Mouse (Mus musculus) T-cell, adult 2 months (primary cell): ENCODE data around the gene Spg7.

Source experiments
- DNase-seq: peaks from one replicate; pipeline ENCODE4 v3.0.0; 2022; ENCODE audit warnings: low spot score

Spg7 gene

GRCm38 (mm10) chr8:123097786-123098584 is 35.2 kb downstream of the Spg7 start:
- peak; percentile 43 for DNase-seq

DNA sequence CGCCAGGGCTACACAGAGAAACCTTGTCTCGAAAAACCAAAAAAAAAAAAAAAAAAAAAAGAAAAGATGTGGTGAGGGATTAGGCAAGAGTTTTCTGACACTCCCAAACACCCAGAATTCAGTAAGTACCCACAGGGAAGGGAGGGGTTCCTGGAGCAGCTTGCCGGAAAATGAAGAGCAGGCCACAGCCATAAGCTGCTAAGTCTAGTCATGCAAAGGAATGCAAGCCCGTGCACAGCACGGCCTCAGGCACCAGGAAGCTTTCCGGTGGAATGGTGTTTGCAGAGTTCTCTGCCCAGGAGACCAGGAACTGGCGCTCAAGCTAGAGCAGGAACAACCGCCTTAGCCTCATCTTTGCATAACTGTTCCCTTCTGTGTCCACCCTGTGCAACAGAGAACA is 37.5 kb downstream of the Spg7 start:
- DNase-seq: no peak

- DNase-seq: no peak
Observed at GRCm38 (mm10) chr8:123101244-123101643, 38.5 kb downstream of the Spg7 start.

GRCm38 (mm10) chr8:123101735-123102685 is 39.3 kb downstream of the Spg7 start, which contains the start of gene Rpl13:
Rpl13 (plus strand) TSS chr8:123102350.
- peak; percentile 86 for DNase-seq

GRCm38 (mm10) chr8:123102855-123103254 is 40.1 kb downstream of the Spg7 start:
- peak; percentile 13 for DNase-seq

- no peak for DNase-seq
Observed at GRCm38 (mm10) chr8:123103285-123103684, 40.5 kb downstream of the Spg7 start.

DNA sequence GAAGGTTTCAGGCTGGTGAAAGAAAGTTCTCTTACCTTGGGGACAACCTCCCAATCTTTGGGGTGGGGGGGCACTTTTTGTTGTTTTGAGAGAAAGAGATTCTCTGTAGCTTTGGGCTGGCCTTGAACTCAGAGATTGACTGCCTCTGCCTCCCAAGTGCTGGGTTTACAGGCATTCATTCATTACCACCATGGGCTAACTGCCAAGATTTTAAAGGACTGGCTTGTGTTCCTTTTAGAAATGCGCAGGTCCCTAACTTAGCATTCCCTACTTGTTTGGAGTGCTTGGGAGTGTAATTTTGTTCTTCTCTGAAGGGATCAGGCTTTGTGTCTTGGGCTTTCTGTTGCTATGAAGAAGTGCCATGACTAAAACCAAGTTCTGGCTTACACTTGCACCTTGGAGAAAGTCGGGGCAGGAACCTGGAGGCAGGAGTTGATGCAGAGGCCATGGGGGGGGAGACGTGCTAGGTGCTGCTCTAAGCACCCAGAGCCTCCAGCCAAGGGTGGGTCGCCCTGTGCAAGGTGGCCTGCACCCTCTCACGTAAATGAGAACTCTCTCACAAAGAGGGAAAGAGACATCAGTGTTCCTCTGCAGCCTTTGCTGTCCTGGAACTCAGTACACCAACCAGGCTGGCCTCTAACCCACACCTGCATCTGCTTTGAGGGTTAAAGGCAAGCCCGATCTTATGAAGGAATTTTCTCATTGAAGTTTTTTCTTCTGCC is 41.5 kb downstream of the Spg7 start:
- no peak for DNase-seq

DNA sequence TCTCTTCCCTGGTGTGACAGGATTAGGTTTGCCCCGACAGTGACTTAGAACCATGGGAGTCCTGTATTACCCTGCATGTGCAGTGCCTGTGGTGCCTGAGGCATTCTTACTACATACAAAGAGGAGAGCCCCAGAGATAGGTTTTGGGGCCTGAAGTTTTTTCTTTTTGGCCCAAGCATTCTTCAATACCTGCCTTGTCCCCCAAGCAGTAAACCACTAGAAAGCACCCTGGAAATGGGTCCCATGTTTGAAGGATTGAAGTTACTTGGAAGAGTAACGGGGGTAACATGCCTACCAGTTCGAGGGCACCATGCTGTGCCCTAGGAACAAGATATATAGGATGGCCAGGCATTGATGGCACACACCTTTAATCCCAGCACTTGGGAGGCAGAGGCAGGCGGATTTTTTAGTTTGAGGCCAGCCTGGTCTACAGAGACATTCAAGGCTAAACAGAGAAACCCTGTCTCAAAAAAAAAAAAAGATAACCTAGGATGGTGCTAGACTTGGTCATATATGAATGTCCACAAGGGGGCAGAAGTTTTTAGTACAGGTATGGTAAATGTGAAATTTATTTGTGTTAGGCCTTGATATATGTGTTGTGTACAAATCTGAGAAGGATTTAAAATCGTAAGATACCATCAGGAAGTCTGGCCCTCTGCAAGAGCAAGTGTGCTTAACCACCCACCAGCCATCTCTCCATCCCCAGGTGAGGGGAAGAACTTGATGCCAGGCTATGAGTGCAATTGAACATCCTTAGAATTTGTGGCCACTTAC is 43.0 kb downstream of the Spg7 start:
- DNase-seq: peak; percentile 24

- DNase-seq: peak; percentile 31
Observed at GRCm38 (mm10) chr8:123106531-123106930, 43.8 kb downstream of the Spg7 start.

DNA sequence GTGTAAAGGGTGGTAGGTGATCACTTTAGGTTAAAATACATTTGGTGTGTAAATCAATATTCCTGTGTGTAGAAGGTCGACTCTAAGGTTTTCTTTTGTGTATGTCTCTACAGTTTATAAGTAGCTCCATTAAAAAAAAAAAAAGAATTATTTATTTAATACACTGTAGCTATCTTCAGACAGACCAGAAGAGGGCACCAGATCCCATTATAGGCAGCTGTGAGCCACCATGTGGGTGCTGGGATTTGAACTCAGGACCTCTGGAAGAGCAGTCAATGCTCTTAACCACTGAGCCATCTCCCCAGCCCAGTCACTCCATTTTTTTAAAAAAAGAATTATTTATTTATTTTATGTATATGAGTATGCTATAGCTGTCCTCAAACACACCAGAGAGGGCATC is 45.3 kb downstream of the Spg7 start:
- DNase-seq: no peak

DNA sequence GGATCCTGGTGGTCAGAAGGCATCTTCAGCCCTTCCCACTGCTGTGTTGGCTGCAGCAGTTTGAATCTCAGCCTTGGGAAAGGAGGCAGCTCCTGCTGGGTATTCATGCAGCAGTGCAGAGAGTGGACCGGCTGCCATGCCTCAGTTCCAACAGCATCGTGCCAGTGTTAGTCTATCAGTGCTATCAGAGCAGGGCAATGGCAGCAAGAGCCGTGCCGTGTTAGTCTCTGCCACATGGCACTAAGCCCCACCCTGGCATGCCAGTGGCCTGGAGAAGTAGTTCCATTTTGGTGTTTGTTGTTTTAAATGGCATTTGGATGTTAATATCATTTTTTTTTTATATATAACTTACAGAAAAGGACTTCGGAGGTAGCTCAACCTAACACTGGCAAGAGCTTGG is 46.2 kb downstream of the Spg7 start:
- no peak for DNase-seq

GRCm38 (mm10) chr8:123110649-123111048 is 47.9 kb downstream of the Spg7 start:
- peak; percentile 58 for DNase-seq

DNA sequence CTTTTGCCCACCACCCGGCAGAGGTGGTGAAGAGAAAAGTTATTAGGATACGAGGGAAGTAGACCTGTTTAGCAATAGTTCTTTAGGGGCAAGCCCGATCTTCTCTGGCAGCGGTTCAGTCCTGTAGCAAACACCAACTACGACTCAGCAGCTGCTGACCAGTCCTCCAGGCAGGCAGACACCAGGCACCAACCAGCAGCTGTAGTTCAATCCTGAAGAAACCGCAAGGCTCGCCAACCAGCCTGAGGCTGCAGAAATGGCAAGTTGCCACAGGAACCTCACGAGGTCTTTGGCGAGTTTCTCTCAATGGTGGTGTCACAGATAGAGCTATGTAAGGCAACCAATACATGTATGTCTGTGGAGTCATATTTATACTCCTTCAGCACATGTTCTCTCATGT is 50.1 kb downstream of the Spg7 start:
- no peak for DNase-seq

DNA sequence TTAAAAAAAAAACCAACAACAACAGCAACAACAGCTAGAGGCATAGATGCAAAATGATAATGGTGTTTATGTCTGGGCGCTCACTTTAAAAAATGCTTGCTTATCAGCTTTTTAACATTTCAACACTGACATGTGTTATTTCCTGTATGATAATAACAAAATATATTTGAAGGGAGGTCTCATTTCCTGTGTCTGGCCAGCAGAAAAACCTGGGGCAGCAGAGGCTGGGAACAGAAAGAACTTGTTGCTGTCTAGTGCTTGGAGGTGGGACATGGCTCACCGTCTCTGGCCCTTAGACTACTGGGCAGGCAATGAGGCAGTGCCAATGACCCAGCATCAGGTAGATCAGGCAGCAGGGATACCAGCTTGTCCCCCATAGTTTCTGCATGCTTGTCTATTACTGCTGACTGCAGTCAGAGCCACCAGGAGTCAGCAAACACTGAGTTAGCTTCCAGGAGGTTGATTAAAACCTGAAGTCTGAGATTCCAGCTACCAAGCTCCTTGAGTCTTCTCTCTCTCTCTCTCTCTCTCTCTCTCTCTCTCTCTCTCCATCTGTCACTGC is 51.2 kb downstream of the Spg7 start:
- DNase-seq: no peak

DNA sequence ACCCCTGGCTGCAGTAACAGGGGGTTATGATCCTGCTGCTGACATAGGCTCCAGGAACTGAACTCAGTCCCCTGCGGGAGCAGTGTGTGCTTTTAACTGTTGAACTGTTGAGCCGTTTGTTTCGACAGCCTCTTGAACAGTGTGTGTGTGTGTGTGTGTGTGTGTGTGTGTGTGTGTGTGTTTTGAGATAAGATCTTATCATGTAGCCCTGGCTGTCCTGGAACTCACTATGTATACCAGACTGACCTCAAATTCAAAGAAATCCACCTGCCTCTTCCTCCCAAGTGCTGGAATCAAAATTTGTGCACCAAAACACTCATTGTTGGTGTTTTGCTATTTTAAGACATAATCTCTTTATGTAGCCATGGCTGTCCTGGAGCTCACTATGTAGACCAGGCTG is 51.9 kb downstream of the Spg7 start:
- no peak for DNase-seq

DNA sequence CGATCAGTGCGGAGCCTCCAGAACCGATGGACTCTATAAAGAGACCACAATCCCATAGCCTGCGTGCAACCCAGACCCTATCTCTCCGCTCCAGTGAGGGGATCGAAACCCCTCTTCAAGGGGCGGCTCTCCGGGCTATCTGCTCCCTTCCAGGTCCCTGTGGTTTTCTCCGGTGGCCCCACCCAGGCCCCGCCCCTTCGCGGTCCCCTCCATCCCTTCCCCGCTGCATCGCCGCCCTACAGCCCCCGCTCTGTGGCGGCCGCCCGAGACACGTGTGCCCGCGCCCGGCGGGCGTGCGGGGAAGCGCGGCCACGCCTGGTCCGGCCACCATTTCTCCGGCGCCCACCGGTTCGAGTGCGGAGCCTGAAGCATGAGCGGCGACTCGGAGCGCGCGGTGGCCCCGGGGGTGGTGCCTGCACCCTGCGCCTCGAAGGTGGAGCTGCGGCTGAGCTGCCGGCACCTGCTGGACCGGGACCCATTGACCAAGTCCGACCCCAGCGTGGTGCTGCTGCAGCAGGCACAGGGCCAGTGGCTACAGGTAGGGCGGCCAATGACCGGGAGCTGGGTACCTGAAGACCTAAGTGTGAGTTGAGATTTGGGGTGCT is 54.5 kb downstream of the Spg7 start, which contains the start of gene Cpne7:
Gene Cpne7 (plus strand): TSS at position 248 of the 605 bp plus-strand sequence.
- DNase-seq: no peak

DNA sequence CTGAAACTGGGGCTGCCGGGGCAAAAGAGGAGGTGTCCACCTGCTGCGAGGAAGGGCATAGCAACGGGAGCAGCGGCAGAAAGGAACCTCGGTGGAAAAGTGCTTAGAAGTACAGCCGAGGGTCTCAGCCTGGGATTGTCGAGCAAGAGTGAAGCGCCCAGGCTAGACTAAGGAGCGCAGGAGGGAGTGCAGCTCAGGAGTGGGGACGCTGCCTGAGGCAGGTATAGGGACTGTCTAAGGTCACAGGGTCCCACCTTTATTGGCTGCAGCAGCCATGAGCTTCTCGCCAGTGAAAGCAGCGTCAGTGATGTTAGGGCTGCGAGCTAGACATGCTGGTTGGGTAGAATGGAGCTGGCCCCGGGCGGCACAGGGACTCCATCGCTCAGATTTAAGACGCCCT is 55.0 kb downstream of the Spg7 start:
- no peak for DNase-seq

- DNase-seq: no peak
Observed at GRCm38 (mm10) chr8:123122059-123122458, 59.3 kb downstream of the Spg7 start.

DNA sequence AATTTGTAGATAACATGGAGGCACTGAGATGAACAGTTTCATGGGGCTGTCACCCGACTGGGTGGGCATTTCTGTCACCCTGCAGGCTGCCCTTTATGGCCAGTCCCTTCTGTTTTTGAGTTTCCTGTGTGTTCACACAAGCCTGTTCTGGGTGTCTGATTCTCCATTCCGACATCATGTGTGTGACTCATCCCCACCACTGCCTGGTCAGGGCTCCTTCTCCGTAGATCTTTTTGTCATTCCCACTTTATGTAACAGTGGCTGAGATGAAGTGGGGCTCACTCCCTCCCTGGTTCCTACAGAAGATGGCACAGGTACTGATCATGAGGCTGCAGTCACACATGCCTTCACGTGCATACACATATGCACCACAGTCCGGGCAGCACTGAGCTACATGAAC is 59.9 kb downstream of the Spg7 start:
- DNase-seq: no peak

DNA sequence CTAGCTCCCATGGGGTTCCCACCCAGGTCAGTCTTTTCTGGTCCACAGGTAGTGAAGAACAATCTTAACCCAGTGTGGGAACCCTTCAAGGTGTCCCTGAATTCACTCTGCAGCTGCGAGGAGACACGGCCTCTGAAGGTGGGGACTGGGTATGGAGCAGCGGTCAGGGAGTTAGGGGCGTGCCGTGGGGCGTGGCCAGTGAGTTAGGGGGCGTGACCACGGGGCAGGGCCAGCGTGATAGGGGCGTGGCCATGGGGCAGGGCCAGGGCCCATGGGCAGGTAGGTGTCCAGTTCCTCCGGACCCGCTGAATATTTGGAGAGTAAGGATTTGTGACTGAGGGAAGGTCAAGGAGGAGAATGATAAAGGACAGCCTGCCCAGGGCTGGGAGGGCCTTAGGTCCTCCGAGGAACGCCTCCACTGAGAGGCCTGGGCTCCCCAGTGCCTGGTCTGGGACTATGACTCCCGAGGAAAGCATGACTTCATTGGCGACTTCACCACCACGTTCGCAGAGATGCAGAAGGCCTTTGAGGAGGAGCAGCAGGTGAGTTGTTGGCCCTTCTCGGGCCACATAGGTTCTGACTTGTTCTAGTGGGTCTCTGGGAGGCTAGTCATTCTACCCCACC is 63.6 kb downstream of the Spg7 start:
- no peak for DNase-seq
